Mouse (Mus musculus): ENCODE measurements at regions not wholly inside any gene's neighbourhood (a gene's known extent, or its start where the extent isn't known, plus 50 kb on each side); places are given as distances from the start of the nearest gene placed in this dataset.
A peak's percentile ranks its signal among the peaks of the same experiment; 100 is the strongest.

DNA sequence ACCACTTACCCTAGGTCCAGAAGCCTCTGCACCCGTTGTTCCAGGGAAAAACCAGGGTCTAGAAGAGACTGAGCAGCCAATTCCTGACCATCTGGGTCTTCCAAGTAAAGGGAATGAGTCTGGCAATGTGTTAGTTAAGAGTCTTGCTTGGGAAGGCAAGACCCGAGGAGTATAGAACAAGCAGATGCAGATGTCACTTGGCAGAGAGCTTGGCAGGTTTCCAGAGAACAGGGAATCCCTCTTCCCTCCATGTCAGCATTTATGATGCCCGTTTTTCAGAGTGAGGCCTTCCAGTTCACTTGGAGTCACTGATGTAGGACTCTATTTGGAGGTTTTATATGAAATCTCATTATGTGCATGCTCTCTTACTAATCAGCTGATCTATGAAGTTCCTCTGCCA is 231.1 kb downstream of the Bcl2 start:
- H3K27me3 ChIP-seq (ENCODE audit: low read depth, poor library complexity, severe bottlenecking), result no peaks in the 10 kb centered on the region
- H3K36me3 ChIP-seq, result no peaks in the 10 kb centered on the region
- H3K4me1 ChIP-seq, result no peaks in the 10 kb centered on the region
- no peak overlapping the region for H3K27ac ChIP-seq (replicated peaks)
- no peak overlapping the region for H3K4me3 ChIP-seq
- WGBS, result 80% methylated on average over 3 of the region's 3 CpGs
- H3K9me3 ChIP-seq (replicated peaks), result no peaks in the 10 kb centered on the region
- no peak for DNase-seq (ENCODE audit: low spot score)

DNA sequence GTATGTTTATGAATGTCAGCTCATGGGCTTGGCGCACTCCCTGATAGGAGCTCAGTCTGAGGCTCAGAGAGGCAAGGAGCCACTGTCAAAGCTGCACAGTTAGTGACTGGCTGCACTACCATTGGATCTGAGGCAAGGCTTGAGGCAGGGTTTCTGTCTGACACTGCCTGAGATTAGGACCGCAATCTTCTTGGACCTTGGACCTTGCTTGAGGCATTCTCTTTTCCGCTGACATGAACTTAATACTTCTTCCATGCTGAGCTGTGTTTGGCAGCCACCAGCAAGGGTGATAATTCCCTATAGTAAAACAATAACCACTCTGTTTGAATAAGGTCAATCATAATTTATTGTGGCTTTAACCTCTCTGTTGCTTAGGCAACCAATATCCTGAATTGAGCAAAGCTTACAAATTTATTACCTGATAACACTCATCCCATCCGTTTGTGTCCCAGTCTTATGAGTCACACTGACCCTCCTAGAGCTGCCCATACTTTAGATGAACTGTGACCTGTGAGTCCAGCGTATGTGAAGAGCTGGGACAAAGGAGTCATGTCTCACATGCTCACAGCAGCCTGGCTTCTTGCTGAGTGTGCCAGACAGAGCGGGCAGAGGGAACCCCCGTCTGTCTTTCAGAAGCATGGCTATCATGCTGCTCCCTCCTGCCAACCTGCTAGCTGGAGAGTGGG is 236.3 kb downstream of the Bcl2 start:
- no peaks in the 10 kb centered on the region for H3K4me1 ChIP-seq
- no peaks in the 10 kb centered on the region for H3K36me3 ChIP-seq
- no peak for DNase-seq (ENCODE audit: low spot score)
- WGBS, result 86% methylated on average over 7 of the region's 7 CpGs
- no peak overlapping the region for H3K4me3 ChIP-seq
- no peak overlapping the region for H3K27ac ChIP-seq (replicated peaks)
- H3K27me3 ChIP-seq (ENCODE audit: low read depth, poor library complexity, severe bottlenecking), result no peaks in the 10 kb centered on the region
- H3K9me3 ChIP-seq (replicated peaks), result no peaks in the 10 kb centered on the region

DNA sequence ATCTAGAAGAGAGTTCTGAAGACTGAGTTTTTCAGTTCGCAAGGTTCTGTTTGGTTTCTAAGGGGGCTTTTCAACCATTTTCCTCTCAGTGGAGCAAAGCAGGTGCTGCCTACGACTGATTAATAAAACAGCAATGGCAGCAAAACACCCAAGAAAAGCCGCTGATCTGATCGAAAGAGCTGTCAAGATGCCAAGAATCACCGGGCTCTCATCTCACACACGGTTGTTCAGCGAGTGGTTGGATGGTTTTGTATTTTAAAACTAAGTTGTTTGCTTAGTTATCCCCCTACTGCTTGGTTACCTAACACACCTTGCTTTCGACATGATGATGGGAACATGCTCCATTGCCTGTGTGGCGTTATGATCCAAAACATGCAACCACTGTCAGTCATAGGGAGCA is 246.1 kb downstream of the Bcl2 start:
- no peaks in the 10 kb centered on the region for H3K36me3 ChIP-seq
- 91% methylated on average over 9 of the region's 9 CpGs for WGBS
- peaks cover 20% of the 10 kb centered on the region for H3K4me1 ChIP-seq
- DNase-seq (ENCODE audit: low spot score), result no peak
- no peak overlapping the region for H3K4me3 ChIP-seq
- H3K27ac ChIP-seq (replicated peaks), result no peak overlapping the region
- no peaks in the 10 kb centered on the region for H3K9me3 ChIP-seq (replicated peaks)
- no peaks in the 10 kb centered on the region for H3K27me3 ChIP-seq (ENCODE audit: low read depth, poor library complexity, severe bottlenecking)

DNA sequence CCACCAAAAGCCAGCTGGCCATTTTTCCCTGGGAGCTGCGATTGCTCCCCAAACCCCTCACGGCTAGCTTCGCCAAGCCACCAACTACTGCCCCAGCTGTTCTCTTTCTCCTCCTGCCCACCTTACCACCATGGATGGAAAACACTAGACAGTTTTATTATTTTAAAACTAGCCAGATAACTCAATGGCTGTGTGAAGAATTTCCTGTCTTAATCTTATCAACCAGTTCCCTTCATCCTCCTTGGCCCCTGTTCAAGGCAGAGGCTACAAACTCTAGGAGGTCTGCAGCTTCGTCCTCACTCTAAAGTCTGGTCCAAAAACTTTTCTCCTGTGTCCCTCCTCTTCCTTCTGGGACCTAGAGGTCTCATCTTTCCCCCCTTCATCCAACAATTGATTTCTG is 247.4 kb downstream of the Bcl2 start:
- H3K4me3 ChIP-seq, result no peak overlapping the region
- H3K27me3 ChIP-seq (ENCODE audit: low read depth, poor library complexity, severe bottlenecking), result no peaks in the 10 kb centered on the region
- H3K4me1 ChIP-seq, result peaks cover 20% of the 10 kb centered on the region
- no peaks in the 10 kb centered on the region for H3K9me3 ChIP-seq (replicated peaks)
- H3K36me3 ChIP-seq, result no peaks in the 10 kb centered on the region
- DNase-seq (ENCODE audit: low spot score), result no peak
- WGBS, result 92% methylated on average over 4 of the region's 4 CpGs
- H3K27ac ChIP-seq (replicated peaks), result no peak overlapping the region

- Histone ChIP-seq H3K27me3 (ENCODE audit: low read depth, poor library complexity, severe bottlenecking) (no peaks in the 10 kb centered on the region), H3K27ac (replicated peaks) (no peak overlapping the region), H3K9me3 (replicated peaks) (no peaks in the 10 kb centered on the region), H3K36me3 (no peaks in the 10 kb centered on the region), H3K4me1 (peaks cover 20% of the 10 kb centered on the region), H3K4me3 (no peak overlapping the region)
- DNase-seq (ENCODE audit: low spot score), result no peak
- WGBS, result 63% methylated on average over 8 of the region's 8 CpGs
Observed at GRCm38 (mm10) chr1:106465977-106466302, 248.1 kb downstream of the Bcl2 start.

DNA sequence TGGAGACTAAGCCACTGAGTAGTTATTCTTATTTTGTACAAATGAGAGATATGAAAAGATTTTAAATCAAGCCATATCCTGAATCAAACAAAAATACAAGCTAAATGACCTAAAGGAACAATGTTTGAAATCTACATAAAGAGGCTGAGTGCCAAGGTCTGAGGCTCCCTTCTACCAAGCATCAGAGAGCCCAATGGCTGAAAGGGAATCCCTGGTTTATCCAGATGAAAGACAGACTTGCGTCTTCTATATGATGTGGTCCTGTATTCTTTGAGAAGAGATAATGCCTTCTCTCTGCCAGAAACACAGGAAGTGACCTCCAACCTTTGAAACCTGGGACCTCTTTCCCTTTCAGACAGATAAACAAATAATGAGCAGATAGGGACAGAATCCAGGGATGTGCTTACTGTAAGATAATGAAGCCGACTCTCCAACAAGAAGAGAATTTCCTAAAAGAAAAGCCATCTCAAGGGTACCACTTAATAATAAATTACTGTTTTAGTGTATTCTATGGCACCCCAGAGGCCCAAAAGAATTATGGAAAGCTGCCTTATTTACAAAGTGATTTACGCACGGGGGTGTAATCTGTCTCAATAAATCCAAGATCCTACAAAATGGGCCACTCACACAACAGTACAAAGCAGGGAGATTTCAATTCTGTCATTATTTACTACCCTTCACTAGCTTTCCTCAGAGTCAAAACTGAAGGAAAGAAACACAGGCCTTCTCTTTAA is 248.7 kb downstream of the Bcl2 start:
- 61% methylated on average over 4 of the region's 4 CpGs for WGBS
- DNase-seq (ENCODE audit: low spot score), result no peak
- H3K4me3 ChIP-seq, result no peak overlapping the region

DNA sequence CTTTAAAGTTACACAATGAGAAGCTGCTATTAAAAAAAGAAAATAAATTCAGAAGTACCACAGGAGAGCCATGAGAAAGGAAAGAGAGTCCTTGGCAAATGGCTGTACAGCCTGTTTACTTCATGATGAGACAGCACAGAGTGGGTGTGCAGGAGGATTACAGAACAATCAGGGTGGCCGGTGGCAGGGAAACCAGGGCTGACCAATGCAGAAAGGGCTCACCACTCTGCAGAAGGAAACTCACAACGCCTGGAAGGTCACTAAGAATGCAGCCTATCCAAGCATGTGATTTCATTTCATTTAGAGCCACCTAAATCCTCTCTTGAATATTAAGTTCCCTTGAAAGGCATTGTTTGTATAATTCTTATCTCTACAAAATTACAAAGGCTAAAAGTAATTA is 249.3 kb downstream of the Bcl2 start:
- H3K4me1 ChIP-seq, result peaks cover 20% of the 10 kb centered on the region
- peak; percentile 33 for DNase-seq (ENCODE audit: low spot score)
- no peaks in the 10 kb centered on the region for H3K9me3 ChIP-seq (replicated peaks)
- no peak overlapping the region for H3K4me3 ChIP-seq
- H3K36me3 ChIP-seq, result no peaks in the 10 kb centered on the region
- H3K27ac ChIP-seq (replicated peaks), result no peak overlapping the region
- 9% methylated on average over 2 of the region's 2 CpGs for WGBS
- no peaks in the 10 kb centered on the region for H3K27me3 ChIP-seq (ENCODE audit: low read depth, poor library complexity, severe bottlenecking)

More for the DNA sequence above, 248.7 kb downstream of the Bcl2 start:
- H3K9me3 ChIP-seq (replicated peaks), result no peaks in the 10 kb centered on the region
- peaks cover 20% of the 10 kb centered on the region for H3K4me1 ChIP-seq
- H3K36me3 ChIP-seq, result no peaks in the 10 kb centered on the region
- H3K27me3 ChIP-seq (ENCODE audit: low read depth, poor library complexity, severe bottlenecking), result no peaks in the 10 kb centered on the region
- H3K27ac ChIP-seq (replicated peaks), result no peak overlapping the region

DNA sequence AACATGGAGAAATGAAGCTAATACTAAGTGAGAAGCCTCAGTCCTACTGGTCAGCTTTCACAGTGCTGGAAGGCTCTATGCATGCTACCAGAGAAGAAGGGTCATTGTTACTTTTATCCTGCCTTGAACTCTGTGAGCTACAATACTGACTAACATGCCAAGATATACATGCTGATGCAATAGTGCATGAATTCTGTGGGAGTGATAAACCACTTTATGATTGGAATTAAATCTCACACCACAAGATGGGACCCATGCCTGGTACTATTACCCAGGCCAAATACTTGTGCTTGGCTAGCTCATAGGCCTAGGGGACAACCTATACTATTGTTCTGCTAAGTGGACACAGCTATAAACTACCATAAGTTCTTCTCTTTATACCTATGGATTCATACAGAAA is 251.5 kb downstream of the Bcl2 start:
- Histone ChIP-seq H3K27ac (replicated peaks) (no peak overlapping the region), H3K27me3 (ENCODE audit: low read depth, poor library complexity, severe bottlenecking) (no peaks in the 10 kb centered on the region), H3K36me3 (no peaks in the 10 kb centered on the region), H3K4me1 (peaks cover 20% of the 10 kb centered on the region), H3K4me3 (no peak overlapping the region), H3K9me3 (replicated peaks) (no peaks in the 10 kb centered on the region)
- DNase-seq (ENCODE audit: low spot score), result no peak

DNA sequence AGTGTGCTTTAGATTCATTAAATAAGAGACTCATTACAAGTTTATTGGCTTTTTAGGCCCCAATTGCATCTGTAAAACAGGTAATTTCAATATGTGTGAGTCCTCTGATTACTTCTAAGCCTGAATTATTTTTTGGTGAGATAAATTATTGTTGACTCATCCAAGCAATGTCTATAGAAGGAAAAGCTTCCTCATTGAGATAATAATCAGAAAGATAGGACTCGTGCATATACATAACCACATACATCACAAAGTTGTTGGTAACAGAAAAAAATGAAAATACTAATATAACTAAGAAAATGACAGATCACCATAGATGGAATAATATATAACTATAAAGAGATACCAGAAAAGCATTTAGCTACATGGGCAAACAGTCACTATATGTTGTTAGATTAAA is 252.0 kb downstream of the Bcl2 start:
- no peak for DNase-seq (ENCODE audit: low spot score)
- WGBS, result 90% methylated on average over 1 of the region's 1 CpGs
- H3K27me3 ChIP-seq (ENCODE audit: low read depth, poor library complexity, severe bottlenecking), result no peaks in the 10 kb centered on the region
- no peaks in the 10 kb centered on the region for H3K9me3 ChIP-seq (replicated peaks)
- no peak overlapping the region for H3K27ac ChIP-seq (replicated peaks)
- no peak overlapping the region for H3K4me3 ChIP-seq
- H3K4me1 ChIP-seq, result peaks cover 20% of the 10 kb centered on the region
- H3K36me3 ChIP-seq, result no peaks in the 10 kb centered on the region

- Histone ChIP-seq H3K4me3 (no peak overlapping the region), H3K36me3 (no peaks in the 10 kb centered on the region), H3K27me3 (ENCODE audit: low read depth, poor library complexity, severe bottlenecking) (no peaks in the 10 kb centered on the region), H3K27ac (replicated peaks) (no peak overlapping the region), H3K4me1 (peaks cover 19% of the 10 kb centered on the region), H3K9me3 (replicated peaks) (no peaks in the 10 kb centered on the region)
- 86% methylated on average over 2 of the region's 2 CpGs for WGBS
- DNase-seq (ENCODE audit: low spot score), result no peak
Observed at GRCm38 (mm10) chr1:106460957-106461356, 253.1 kb downstream of the Bcl2 start.

- WGBS, result 84% methylated on average over 2 of the region's 2 CpGs
- Histone ChIP-seq H3K4me1 (no peaks in the 10 kb centered on the region), H3K9me3 (replicated peaks) (no peaks in the 10 kb centered on the region), H3K4me3 (no peak overlapping the region), H3K27ac (replicated peaks) (no peak overlapping the region), H3K36me3 (no peaks in the 10 kb centered on the region), H3K27me3 (ENCODE audit: low read depth, poor library complexity, severe bottlenecking) (no peaks in the 10 kb centered on the region)
- no peak for DNase-seq (ENCODE audit: low spot score)
Observed at GRCm38 (mm10) chr1:106449795-106450194, 264.3 kb downstream of the Bcl2 start.
